Mouse (Mus musculus) liver, embryonic 13.5 days (tissue): Measurements from ENCODE around the gene Tnfrsf11a. TPM values are rescaled to one million over a fixed set of nuclear protein-coding genes. Genes with fewer than 3 reads are reported as not detected.
"Not testable (repeated sequence)": the region's sequence is repeated elsewhere in the genome, so short reads cannot be mapped to it uniquely, and the experiment has no call there.

Experiments used
- ATAC-seq: fragments of 200-750 bp; cut with Nextera tagmentation; 2 replicates; pipeline ENCODE4 v1.8.0; 2017; ENCODE audit warnings: low read depth, mild to moderate bottlenecking, moderate number of reproducible peaks, moderate library complexity
- DNase-seq: peaks from one replicate; pipeline ENCODE4 v3.0.0; 2022
- H3K27ac ChIP-seq: fragments of 300-500 bp; sonication (generic); 2 replicates; pipeline ENCODE4 v1.5.1; 2015; ENCODE audit warnings: moderate library complexity, mild to moderate bottlenecking, inconsistent platforms
- H3K27me3 ChIP-seq: fragments of 300-500 bp; sonication (generic); 2 replicates; pipeline ENCODE4 v1.6.1; 2015; ENCODE audit warnings: mild to moderate bottlenecking, inconsistent platforms
- H3K36me3 ChIP-seq: fragments of 300-500 bp; sonication (generic); 2 replicates; pipeline ENCODE4 v1.6.1; 2015; ENCODE audit warnings: mild to moderate bottlenecking, inconsistent platforms
- H3K4me1 ChIP-seq: fragments of 300-500 bp; sonication (generic); replicated peaks from 2 replicates; pipeline ENCODE4 v1.6.1; 2015; ENCODE audit warnings: inconsistent platforms
- H3K4me2 ChIP-seq: fragments of 300-500 bp; sonication (generic); 2 replicates; pipeline ENCODE4 v1.6.1; 2015; ENCODE audit warnings: inconsistent platforms, mild to moderate bottlenecking, moderate library complexity
- H3K4me3 ChIP-seq: fragments of 300-500 bp; sonication (generic); replicated peaks from 2 replicates; pipeline ENCODE4 v1.5.1; 2015; ENCODE audit warnings: mild to moderate bottlenecking, inconsistent platforms
- H3K9ac ChIP-seq: fragments of 300-500 bp; sonication (generic); 2 replicates; pipeline ENCODE4 v1.6.1; 2015; ENCODE audit warnings: mild to moderate bottlenecking, inconsistent platforms
- H3K9me3 ChIP-seq: fragments of 300-500 bp; sonication (generic); replicated peaks from 2 replicates; pipeline ENCODE4 v1.6.1; 2016; ENCODE audit warnings: inconsistent platforms
- WGBS: fragments of 180-500 bp; shearing (Covaris S2); methylation state at CpG from one replicate; pipeline ENCODE4 v1.1.7; 2015; ENCODE audit not compliant: insufficient replicate concordance; 5-methylcytosine and 5-hydroxymethylcytosine counted together
- polyA plus RNA-seq: library from polyadenylated mRNA; unstranded; fragments of >200 nt; fragmentation: Nextera tagmentation; extraction: Ambion mirVana; gene quantifications from 2 replicates; pipeline ENCODE4 v1.2.1, GENCODE M21; 2015

Gene Tnfrsf11a
- polyA plus RNA-seq, 1 experiment from 2014 or later: 0.40 TPM

DNA sequence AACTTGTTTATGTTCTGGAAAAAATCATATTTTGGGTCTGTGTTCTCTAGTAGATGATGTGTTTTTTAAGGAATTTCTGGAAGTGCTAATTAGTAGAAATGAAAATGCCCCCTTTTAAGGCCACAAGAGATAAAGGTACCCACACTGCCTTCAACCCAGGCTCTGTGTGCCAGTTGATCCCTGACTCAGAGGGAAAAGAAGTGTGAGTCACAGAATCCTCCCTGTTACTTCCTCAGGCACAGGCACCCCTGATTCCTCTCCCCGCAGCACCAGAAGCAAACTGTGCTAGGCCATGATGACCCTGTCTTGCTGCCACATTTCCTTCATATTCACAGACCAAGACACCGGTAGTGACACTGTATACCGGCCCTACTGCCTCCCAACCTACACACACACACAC, 9.6 kb downstream of the Tnfrsf11a start:
- no peak overlapping the region for H3K4me2 ChIP-seq
- no peak for ATAC-seq
- 53% methylated on average over 3 of the region's 3 CpGs for WGBS
- no peaks in the 10 kb centered on the region for H3K36me3 ChIP-seq
- no peak for DNase-seq
- no peaks in the 10 kb centered on the region for H3K27me3 ChIP-seq
- no peak overlapping the region for H3K9ac ChIP-seq
- H3K9me3 ChIP-seq: no peaks in the 10 kb centered on the region
- H3K27ac ChIP-seq: no peak overlapping the region
- H3K4me1 ChIP-seq: no peaks in the 10 kb centered on the region
- H3K4me3 ChIP-seq: no peak overlapping the region

DNA sequence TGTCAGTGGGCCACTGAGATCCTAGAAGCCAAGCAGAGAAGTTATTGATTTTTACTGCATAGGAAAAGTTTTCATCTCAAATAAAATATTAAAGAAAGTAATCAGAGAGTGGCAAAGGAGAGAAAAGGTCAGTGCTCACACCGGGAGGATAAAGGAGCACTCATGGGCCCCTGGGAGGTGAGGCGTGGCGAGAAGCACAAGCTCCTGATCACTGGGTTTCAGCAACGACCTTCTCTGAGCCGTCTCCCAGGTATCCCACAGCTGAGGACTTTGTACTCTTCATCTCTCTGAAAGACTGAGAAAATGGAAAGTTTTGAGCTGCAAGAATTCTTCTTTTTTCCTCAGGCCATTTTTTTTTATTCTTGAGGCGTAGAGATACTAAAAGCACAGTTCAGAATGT, 14.2 kb downstream of the Tnfrsf11a start:
- Histone ChIP-seq H3K27ac (no peak overlapping the region), H3K27me3 (no peaks in the 10 kb centered on the region), H3K4me3 (no peak overlapping the region), H3K9ac (no peak overlapping the region), H3K4me2 (no peak overlapping the region), H3K36me3 (no peaks in the 10 kb centered on the region), H3K9me3 (no peaks in the 10 kb centered on the region), H3K4me1 (no peaks in the 10 kb centered on the region)
- ATAC-seq (no peak), DNase-seq (no peak)
- 69% methylated on average over 6 of the region's 6 CpGs for WGBS

DNA sequence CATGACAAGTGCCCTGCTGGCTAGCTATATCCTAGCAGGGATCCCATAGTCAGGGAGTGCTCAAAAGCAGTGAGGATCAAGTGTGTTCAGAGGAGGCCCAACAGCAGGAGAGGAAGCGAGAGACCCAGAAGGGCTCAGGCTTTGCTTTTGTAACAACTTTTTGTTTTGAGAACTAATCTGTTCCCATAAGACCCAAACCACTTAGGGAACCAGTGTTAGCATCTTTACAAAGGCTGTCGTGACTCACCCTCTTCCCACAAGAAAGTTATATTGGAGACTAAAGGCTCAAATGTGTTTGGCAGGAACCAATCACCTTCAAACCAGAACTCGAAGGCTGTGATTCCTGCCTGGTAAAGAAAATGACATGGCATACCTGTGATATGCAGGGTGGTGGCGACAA, 15.2 kb downstream of the Tnfrsf11a start:
- H3K27me3 ChIP-seq: no peaks in the 10 kb centered on the region
- 67% methylated on average over 4 of the region's 4 CpGs for WGBS
- H3K4me1 ChIP-seq: peaks cover 6% of the 10 kb centered on the region
- H3K9me3 ChIP-seq: no peaks in the 10 kb centered on the region
- DNase-seq (no peak), ATAC-seq (no peak)
- H3K4me2 ChIP-seq: no peak overlapping the region
- no peak overlapping the region for H3K27ac ChIP-seq
- H3K9ac ChIP-seq: no peak overlapping the region
- no peak overlapping the region for H3K4me3 ChIP-seq
- H3K36me3 ChIP-seq: no peaks in the 10 kb centered on the region

DNA sequence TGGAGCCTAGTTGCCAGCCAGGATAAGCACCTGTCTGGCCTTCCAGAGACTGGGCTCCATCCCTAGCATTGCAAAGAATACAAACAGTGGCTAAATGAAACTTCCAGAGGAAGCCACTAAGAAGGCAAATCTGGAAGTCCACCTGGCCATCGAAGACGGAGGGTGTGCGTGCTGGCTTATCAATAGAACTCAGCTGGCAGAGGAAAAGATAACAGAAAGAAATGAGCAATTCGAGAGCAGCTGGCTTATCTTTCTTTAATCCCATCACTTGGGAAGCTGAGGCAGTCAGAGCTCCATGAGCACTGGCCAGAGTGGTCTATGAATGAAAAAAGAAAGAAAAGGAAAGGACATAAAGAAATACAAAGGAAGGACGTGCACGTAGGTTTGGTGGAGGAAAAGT, 20.1 kb downstream of the Tnfrsf11a start:
- 39% methylated on average over 6 of the region's 6 CpGs for WGBS
- peaks cover 32% of the 10 kb centered on the region for H3K4me1 ChIP-seq
- no peaks in the 10 kb centered on the region for H3K27me3 ChIP-seq
- no peak overlapping the region for H3K27ac ChIP-seq
- H3K36me3 ChIP-seq: no peaks in the 10 kb centered on the region
- H3K4me3 ChIP-seq: no peak overlapping the region
- H3K9ac ChIP-seq: no peak overlapping the region
- no peaks in the 10 kb centered on the region for H3K9me3 ChIP-seq
- H3K4me2 ChIP-seq: no peak overlapping the region
- DNase-seq (peak; percentile 6), ATAC-seq (peak; percentile 54)

DNA sequence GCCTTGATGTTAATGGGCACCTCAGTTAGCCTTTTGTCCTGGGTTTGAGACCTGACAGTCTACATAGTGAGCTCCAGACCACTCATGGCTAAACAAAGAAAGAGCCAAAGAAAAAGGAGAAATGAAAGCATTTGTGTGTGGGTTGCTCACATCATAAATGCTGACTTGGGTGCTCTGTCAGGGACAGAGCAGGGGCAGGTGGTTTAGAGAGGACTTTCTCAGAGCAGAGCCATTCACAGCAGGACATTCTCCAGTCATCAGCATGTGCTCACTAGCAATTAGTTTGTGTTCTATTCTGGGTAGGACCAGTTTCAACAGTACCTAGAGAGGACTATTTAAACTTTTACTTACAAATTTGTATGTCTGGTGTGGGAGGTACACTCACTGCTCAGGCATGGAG, 20.7 kb downstream of the Tnfrsf11a start:
- Histone ChIP-seq H3K9me3 (no peaks in the 10 kb centered on the region), H3K36me3 (no peaks in the 10 kb centered on the region)
- ATAC-seq: no peak

DNA sequence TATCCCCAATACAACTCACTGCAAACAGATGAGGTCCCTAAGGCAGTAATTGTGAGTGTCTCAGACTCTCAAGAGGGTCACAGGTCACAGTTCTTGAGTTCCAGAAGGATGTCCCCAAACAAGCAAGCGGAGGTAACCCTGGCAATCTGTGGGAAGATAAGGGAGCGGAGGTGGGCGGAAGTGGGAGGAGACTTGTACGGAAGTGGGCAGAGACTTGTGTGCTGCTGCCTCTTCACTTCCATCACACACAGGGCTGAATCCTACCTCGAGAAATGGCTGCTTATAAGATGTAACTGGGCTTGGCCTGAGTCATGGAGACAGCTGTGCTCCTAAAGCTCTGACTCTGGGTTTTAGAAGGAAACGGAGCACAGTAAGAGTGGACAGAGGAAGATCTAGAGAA, 22.4 kb downstream of the Tnfrsf11a start:
- Histone ChIP-seq H3K36me3 (no peaks in the 10 kb centered on the region), H3K9me3 (no peaks in the 10 kb centered on the region), H3K9ac (no peak overlapping the region), H3K4me3 (no peak overlapping the region), H3K4me2 (peak overlapping the region; percentile 38), H3K27me3 (no peaks in the 10 kb centered on the region), H3K27ac (no peak overlapping the region), H3K4me1 (peaks cover 32% of the 10 kb centered on the region)
- DNase-seq (peak; percentile 5), ATAC-seq (no peak)
- WGBS: 23% methylated on average over 6 of the region's 6 CpGs

More for the DNA sequence above, 20.7 kb downstream of the Tnfrsf11a start:
- Histone ChIP-seq H3K27me3 (no peaks in the 10 kb centered on the region), H3K27ac (no peak overlapping the region), H3K4me2 (no peak overlapping the region), H3K4me3 (no peak overlapping the region), H3K4me1 (peaks cover 32% of the 10 kb centered on the region), H3K9ac (no peak overlapping the region)
- no peak for DNase-seq

DNA sequence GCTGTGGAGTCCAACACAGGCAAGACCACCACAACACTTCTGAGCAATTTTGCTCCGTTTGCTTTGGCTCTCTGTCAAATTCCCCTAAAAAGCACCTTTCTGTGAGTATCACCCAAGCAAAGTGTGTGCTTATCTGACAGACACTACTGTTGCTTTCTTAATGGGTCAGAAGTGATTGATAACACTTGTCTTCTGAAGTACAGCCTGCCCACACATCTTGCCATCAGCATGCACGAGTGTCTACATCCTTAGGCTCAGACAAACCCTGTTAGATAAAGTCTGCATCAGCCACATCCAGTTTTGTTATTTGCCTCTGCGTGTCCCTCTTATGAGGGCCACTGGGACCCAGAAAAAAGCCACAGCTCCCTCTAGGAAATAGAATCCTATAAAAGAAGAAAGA, 23.8 kb downstream of the Tnfrsf11a start:
- no peak overlapping the region for H3K4me2 ChIP-seq
- H3K27me3 ChIP-seq: no peaks in the 10 kb centered on the region
- H3K36me3 ChIP-seq: no peaks in the 10 kb centered on the region
- H3K9ac ChIP-seq: no peak overlapping the region
- ATAC-seq (peak; percentile 58), DNase-seq (no peak)
- 27% methylated on average over 3 of the region's 3 CpGs for WGBS
- H3K4me1 ChIP-seq: peaks cover 32% of the 10 kb centered on the region
- H3K9me3 ChIP-seq: no peaks in the 10 kb centered on the region
- H3K4me3 ChIP-seq: no peak overlapping the region
- H3K27ac ChIP-seq: no peak overlapping the region

DNA sequence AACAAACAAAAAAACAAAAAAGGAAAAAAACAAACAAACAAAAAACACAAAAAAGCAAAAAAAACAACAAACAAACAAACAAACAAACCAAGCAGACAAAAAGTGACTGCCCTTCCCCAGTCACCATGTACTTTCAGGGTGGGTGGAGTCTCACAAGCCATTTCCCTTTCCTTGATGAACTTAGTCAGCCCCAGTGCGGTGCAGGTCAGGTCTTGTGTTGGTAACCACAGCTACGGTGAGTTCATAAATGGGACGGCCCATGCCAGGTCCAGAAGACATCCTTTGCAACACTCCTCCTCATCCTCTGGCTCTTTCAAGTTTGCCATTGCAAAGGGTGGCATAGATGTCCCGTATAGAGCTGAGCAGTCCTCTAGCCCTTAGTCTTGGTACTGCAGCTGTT, 25.0 kb downstream of the Tnfrsf11a start:
- Histone ChIP-seq H3K4me3 (no peak overlapping the region), H3K9me3 (no peaks in the 10 kb centered on the region), H3K27me3 (no peaks in the 10 kb centered on the region), H3K36me3 (no peaks in the 10 kb centered on the region), H3K4me1 (peaks cover 27% of the 10 kb centered on the region), H3K27ac (no peak overlapping the region), H3K4me2 (no peak overlapping the region), H3K9ac (no peak overlapping the region)
- 57% methylated on average over 4 of the region's 4 CpGs for WGBS
- no peak for ATAC-seq
- no peak for DNase-seq

DNA sequence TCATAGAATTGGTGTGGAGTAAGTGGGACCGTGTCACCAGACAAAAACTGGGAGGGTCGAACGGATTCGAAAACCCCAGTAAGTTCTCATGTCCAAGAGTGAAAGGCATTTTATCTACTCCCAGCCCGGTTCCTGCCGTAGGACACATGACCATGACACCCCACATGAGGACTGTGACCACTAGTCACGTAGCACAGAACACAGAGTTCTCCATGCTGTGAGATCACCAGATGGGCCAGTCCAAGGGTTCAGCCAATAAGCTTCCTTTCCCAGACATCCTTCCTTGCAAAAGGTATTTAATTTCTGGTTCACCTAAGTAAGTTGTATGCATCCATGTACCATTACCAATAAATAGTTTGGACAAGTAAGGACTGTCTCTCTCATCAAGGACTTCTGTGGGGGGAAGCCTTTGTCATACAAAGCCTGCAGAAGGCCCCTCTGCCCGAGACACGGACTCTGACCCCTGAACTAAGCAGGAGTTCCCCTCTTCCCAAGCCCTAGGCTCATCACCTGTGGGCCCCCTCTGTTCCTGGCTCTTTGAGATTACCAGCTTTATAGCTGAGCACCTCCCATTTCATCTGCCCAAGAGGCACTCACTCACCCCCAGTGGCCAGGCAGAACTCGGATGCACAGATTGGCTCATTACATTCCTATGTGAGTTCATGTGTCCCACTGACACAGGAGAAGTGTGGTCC, 26.7 kb downstream of the Tnfrsf11a start:
- 76% methylated on average over 10 of the region's 10 CpGs for WGBS
- H3K36me3 ChIP-seq: no peaks in the 10 kb centered on the region
- ATAC-seq: no peak
- H3K27me3 ChIP-seq: no peaks in the 10 kb centered on the region
- no peak for DNase-seq
- H3K9ac ChIP-seq: no peak overlapping the region
- peaks cover 23% of the 10 kb centered on the region for H3K4me1 ChIP-seq
- no peak overlapping the region for H3K27ac ChIP-seq
- H3K4me2 ChIP-seq: no peak overlapping the region
- H3K4me3 ChIP-seq: no peak overlapping the region
- no peaks in the 10 kb centered on the region for H3K9me3 ChIP-seq

DNA sequence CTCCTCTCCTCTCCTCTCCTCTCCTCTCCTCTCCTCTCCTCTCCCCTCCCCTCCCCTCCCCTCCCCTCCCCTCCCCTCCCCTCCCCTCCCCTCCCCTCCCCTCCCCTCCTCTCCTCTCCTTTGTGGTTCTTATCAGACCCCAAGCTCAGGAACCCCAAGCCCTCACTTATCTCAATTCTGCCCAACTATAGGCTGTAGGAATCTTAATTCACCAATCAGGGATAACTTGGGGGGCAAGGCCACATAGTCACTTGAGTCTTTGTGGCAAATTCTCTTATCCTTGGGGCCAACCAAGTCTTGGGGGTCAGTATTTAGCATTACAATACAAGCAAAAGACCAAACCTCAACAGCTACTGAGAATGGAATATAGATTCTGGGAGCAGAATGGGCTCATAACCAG, 31.5 kb downstream of the Tnfrsf11a start:
- H3K27ac ChIP-seq, H3K27me3 ChIP-seq, H3K4me2 ChIP-seq, H3K9me3 ChIP-seq, H3K4me1 ChIP-seq, DNase-seq, H3K4me3 ChIP-seq, H3K36me3 ChIP-seq, H3K9ac ChIP-seq: not testable (repeated sequence)
- ATAC-seq: peak; percentile 59; the same call in 1 of the 2 replicates

DNA sequence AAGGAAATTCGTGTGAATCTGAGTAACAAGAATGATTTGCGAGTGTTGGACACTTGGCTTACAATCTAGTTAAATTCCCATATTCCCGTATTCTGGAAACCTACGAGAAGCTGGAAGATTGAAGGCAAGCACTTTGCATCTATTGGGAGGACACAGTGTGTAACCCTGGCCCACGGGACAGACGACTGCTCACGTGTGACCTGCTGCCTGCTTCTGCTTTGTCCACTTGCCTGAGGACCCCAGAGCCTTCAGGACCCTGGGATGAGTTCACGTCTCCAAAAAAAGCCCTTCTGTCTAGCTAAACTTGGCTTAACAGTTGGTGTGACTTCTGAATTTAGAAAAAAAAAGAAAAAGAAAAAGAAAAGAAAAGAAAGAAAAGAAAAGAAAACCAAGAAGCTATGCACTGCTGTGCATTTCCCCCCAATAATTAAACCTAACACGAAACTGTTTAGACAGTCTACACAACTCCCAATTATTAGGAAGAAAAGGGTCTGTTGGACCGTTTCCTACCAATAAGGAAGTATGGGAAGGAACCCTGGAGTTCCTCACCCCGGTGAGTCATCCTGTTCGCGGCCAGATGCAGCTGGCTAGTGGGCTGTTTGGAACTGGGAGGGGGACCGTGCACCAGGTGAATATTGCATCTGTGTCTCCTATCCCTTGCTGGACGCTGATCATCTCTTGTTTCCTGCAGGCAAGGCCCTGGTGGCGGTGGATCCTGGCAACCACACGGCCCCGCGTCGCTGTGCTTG, 32.6 kb downstream of the Tnfrsf11a start:
- no peaks in the 10 kb centered on the region for H3K9me3 ChIP-seq
- ATAC-seq: no peak
- H3K27ac ChIP-seq: no peak overlapping the region
- no peak overlapping the region for H3K4me3 ChIP-seq
- peaks cover 5% of the 10 kb centered on the region; the same call in 1 of the 2 replicates for H3K4me1 ChIP-seq
- H3K4me2 ChIP-seq: no peak overlapping the region
- H3K9ac ChIP-seq: no peak overlapping the region
- H3K27me3 ChIP-seq: no peaks in the 10 kb centered on the region
- DNase-seq: no peak
- 65% methylated on average over 20 of the region's 20 CpGs for WGBS
- H3K36me3 ChIP-seq: no peaks in the 10 kb centered on the region

DNA sequence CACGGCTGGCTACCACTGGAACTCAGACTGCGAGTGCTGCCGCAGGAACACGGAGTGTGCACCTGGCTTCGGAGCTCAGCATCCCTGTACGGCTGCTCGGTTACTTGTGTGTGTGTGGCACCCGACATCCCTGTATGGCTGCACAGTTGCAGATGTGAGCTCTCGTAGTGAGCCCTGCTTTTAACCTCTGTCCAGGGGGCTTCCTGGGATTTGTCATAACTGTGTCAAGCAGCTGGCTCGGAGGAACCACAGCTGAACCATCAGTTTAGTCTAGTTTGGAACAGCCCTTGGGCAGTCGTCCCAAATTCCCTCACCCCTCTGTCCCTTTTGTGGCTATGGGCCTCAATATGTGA, 33.2 kb downstream of the Tnfrsf11a start:
- Histone ChIP-seq H3K27ac (no peak overlapping the region), H3K9me3 (no peaks in the 10 kb centered on the region), H3K4me1 (peaks cover 5% of the 10 kb centered on the region; the same call in 1 of the 2 replicates), H3K4me3 (no peak overlapping the region), H3K36me3 (no peaks in the 10 kb centered on the region), H3K4me2 (no peak overlapping the region), H3K9ac (no peak overlapping the region), H3K27me3 (no peaks in the 10 kb centered on the region)
- DNase-seq (no peak), ATAC-seq (no peak)
- 76% methylated on average over 11 of the region's 11 CpGs for WGBS
